Mouse (Mus musculus): Measurements from ENCODE around the gene B4galt2. TPM values are rescaled to one million over a fixed set of nuclear protein-coding genes. Genes with fewer than 3 reads are reported as not detected.
A peak's percentile ranks its signal among the peaks of the same experiment; 100 is the strongest.

B4galt2 gene
- polyA plus RNA-seq, 1 experiment from 2014 or later = 19.8 TPM

DNA sequence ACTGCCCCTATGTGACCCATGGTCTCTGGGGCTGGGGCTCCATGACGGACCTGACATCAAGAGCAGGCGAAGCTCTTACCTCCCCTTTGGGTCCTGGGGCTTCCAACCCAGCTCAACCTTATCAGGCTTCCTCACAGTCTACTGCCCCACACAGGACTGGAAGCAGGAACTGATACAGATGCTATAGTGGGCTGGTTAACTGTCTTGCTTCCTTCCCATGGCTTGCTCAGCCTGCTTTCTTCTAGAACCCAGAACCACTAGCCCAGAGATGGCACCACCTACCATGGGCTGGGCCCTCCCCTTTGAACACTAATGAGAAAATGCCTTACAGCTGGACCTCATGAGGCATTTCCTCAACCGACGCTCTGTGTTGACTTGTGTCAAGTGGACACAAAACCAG, 34.1 kb upstream of the B4galt2 start:
- peaks cover 28% of the 10 kb centered on the region for H3K4me1 ChIP-seq
- H3K4me3 ChIP-seq (replicated peaks) = no peak overlapping the region
- H3K27ac ChIP-seq = no peak overlapping the region
- H3K9me3 ChIP-seq (replicated peaks) = no peaks in the 10 kb centered on the region
- no peaks in the 10 kb centered on the region for H3K36me3 ChIP-seq
- WGBS = 86% methylated on average over 4 of the region's 4 CpGs
- H3K27me3 ChIP-seq = 0 out of 2 replicates have a peak, but pooled peaks cover 1% of the 10 kb centered on the region
- H3K4me2 ChIP-seq = no peak overlapping the region
- no peak overlapping the region for H3K9ac ChIP-seq
- no peak for ATAC-seq (replicated peaks; ENCODE audit: low FRiP score)

DNA sequence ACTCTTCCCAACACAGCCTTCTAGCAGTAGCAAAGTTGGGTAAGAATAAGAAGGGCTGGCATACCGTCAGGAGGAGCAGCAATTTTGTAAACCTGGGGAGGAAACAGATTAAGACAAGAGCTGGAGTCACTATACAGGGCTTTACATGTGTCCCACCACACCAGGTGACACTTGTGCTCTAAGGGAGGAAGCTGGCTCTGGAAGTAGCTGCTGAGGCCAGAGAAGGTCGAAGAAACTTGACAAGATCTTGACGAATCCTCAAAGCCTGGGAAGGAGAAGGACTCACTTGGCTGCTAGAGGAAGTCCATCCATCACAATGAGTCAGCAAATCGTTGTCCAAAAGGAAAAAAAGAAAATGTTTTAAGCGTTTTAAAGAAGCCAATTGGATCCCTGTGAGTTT, 33.1 kb upstream of the B4galt2 start:
- H3K9me3 ChIP-seq (replicated peaks) = no peaks in the 10 kb centered on the region
- 64% methylated on average over 5 of the region's 5 CpGs for WGBS
- peaks cover 10% of the 10 kb centered on the region for H3K36me3 ChIP-seq
- peak overlapping the region; percentile 95 for H3K4me2 ChIP-seq
- H3K27me3 ChIP-seq = no peaks in the 10 kb centered on the region
- peak overlapping the region; percentile 81; the same call in 1 of the 2 replicates for H3K4me3 ChIP-seq (replicated peaks)
- no peak overlapping the region for H3K9ac ChIP-seq
- H3K27ac ChIP-seq = 0 out of 2 replicates have a peak overlapping the region, but pooled peaks have one; percentile 82
- H3K4me1 ChIP-seq = peaks cover 28% of the 10 kb centered on the region
- ATAC-seq (replicated peaks; ENCODE audit: low FRiP score) = no peak

DNA sequence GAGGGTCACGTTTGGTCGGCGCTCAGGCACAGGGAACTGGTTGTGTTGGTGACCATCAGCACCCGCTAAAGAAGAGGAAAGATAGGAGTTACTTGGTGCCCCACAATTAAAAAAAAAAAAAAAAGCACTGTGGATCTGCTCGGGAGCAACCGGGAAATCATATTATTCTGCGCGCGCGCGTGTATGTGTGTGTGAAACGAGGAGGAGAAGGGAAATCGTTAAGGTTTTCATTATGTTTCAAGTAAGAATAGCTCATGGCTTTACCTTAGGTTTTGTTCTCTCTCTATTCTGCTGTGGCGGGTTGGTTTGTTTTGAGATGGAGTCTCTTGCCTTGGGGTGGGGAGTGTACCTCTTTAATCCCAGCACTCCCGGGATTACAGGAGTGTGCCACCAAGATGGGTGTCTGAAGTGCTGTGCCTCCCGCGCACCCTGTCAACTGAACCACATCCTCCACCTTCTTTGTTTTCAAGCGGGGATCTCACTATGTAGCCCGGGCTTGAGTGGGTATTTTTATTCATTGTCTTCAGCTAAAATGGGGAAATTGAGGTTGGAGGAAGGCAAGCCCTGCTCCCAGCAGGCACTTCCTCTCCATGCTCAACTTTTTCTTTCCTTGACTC, 32.3 kb upstream of the B4galt2 start:
- peak overlapping the region; percentile 81 for H3K4me3 ChIP-seq (replicated peaks)
- no peaks in the 10 kb centered on the region for H3K9me3 ChIP-seq (replicated peaks)
- H3K36me3 ChIP-seq = peaks cover 18% of the 10 kb centered on the region
- peaks cover 28% of the 10 kb centered on the region for H3K4me1 ChIP-seq
- WGBS = 3% methylated on average over 19 of the region's 19 CpGs
- H3K27ac ChIP-seq = peak overlapping the region; percentile 82
- H3K4me2 ChIP-seq = peak overlapping the region; percentile 95
- H3K27me3 ChIP-seq = no peaks in the 10 kb centered on the region
- peak overlapping the region; percentile 69 for H3K9ac ChIP-seq
- no peak for ATAC-seq (replicated peaks; ENCODE audit: low FRiP score)

DNA sequence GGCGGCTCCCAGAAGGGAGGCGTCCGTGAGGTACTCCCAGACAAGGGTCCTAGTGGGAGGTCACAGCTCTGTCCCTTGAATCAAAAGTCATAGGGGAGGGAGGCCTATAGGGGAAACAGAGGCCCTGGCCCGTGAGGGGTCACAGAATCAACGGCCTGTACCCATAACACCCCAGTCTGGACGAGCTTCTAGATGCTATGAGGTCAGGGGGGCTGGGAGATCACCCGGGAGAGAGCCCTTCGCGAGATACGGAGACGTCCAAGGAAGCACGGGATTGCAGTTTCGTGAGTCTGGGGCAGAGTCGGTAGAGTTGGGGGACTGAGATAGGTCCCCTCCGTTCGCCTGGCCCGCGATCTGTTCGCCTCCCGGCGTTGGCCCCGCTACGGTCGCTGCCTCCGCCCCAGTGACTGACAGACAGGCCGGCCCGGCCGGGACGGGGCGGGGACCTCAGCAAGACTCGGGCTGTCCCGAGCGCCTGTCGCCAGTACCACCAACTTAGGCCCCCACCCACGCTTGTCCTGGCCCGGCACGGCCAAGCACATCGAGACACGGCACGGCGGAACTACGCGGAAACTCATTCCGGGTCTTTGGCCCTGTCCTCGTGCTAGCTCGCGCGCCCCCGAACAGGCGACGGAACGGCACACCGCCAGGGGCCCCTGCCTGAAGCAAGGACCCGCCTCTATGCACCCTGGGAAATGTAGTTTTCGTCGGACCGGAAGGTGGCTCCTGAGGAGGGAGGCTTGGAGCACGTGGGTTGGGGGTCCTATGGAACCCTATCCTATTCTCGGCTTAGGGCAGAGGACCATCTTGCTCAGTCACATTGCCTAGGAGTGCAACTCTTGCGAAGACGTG, 31.5 kb upstream of the B4galt2 start, which contains the start of gene Ipo13:
Ipo13 (minus strand) TSS at position 409 of the 852 bp plus-strand sequence.
- WGBS = under 1% methylated on average over 61 of the region's 61 CpGs
- peak within 1 kb of the TSS; percentile 81 for H3K4me3 ChIP-seq (replicated peaks)
- H3K4me2 ChIP-seq = peak within 1 kb of the TSS; percentile 95
- no peaks in the 10 kb centered on the region for H3K9me3 ChIP-seq (replicated peaks)
- no peaks in the 10 kb centered on the region for H3K27me3 ChIP-seq
- peak; percentile 95 for ATAC-seq (replicated peaks; ENCODE audit: low FRiP score)
- peak within 1 kb of the TSS; percentile 82 for H3K27ac ChIP-seq
- peaks cover 26% of the 10 kb centered on the region for H3K36me3 ChIP-seq
- peak within 1 kb of the TSS; percentile 69 for H3K9ac ChIP-seq
- H3K4me1 ChIP-seq = peaks cover 31% of the 10 kb centered on the region

DNA sequence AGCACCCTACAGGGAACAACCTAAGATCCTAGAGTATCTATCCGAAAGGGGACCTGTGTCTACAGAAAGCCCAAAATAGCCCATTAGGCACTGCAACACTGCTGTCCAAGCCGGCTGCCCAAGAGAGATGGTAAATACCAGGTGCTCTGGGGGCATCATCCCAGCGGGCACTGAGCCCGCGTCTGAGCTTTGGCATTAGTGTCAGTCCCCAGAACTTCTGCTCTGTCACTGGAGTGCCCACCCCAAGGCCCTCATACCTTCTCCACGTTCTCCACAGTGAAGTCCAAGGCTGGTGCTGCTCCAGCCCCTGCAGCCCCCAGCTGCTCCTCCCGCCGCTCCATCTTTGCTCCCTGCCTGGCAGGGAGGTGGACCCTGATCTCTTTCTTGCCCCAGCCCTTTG, 30.7 kb upstream of the B4galt2 start:
- peak overlapping the region; percentile 95 for H3K4me2 ChIP-seq
- H3K9ac ChIP-seq = peak overlapping the region; percentile 69
- H3K4me1 ChIP-seq = peaks cover 34% of the 10 kb centered on the region
- WGBS = 11% methylated on average over 8 of the region's 8 CpGs
- no peaks in the 10 kb centered on the region for H3K27me3 ChIP-seq
- no peaks in the 10 kb centered on the region for H3K9me3 ChIP-seq (replicated peaks)
- H3K36me3 ChIP-seq = peaks cover 31% of the 10 kb centered on the region
- ATAC-seq (replicated peaks; ENCODE audit: low FRiP score) = no peak
- peak overlapping the region; percentile 81 for H3K4me3 ChIP-seq (replicated peaks)
- H3K27ac ChIP-seq = peak overlapping the region; percentile 9; the same call in 1 of the 2 replicates

DNA sequence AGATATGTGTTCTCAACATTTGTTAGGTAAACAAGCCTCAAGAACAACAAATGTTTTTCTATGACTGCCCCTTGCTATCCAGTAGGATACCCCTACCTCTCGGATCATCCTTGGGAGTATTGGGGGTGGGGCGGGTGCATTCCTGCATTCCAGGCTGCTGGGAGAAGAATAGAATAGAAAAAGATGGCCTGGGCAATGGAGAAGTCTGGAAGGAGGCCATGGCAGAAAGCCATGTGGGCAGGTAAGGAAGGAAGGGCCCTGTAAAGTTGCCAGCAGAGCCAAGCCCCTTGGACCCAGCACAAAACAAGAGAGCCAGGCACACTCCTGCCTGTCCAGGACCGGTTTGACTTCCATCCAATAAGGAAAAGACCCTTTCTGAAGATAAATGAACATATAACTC, 30.1 kb upstream of the B4galt2 start:
- peaks cover 37% of the 10 kb centered on the region for H3K36me3 ChIP-seq
- H3K4me3 ChIP-seq (replicated peaks) = peak overlapping the region; percentile 81
- no peak overlapping the region for H3K27ac ChIP-seq
- no peaks in the 10 kb centered on the region for H3K9me3 ChIP-seq (replicated peaks)
- no peaks in the 10 kb centered on the region for H3K27me3 ChIP-seq
- H3K4me1 ChIP-seq = peaks cover 36% of the 10 kb centered on the region
- ATAC-seq (replicated peaks; ENCODE audit: low FRiP score) = no peak
- peak overlapping the region; percentile 95 for H3K4me2 ChIP-seq
- 63% methylated on average over 3 of the region's 3 CpGs for WGBS
- no peak overlapping the region for H3K9ac ChIP-seq

DNA sequence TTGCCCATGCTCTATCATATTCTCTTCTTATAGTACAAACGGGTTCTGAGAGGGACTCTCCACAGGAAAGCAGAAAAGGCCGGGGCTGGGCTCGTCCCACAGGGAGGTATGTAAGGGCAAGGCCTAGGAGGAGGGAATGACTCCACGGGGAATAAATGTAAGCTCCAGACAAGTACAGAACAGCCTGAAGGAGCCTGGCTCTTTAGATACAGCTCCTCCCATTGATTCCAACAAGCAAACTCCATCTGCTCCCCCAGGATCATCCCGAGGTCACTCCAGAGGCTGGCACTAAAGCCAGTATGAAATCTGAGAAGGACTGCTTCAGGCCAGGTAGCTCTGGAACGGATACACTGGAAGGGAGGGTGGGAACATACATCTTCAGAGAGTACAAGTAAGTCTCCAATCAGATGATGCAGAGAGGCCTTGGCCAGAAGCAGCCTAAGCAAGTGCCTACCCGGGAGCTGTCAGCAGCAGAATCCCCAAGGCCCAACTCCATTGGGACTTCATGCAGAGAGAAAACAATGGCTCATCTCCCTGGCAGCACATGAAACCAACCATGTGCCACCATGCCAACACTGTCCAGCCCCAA, 29.5 kb upstream of the B4galt2 start:
- H3K4me1 ChIP-seq = peaks cover 36% of the 10 kb centered on the region
- H3K4me2 ChIP-seq = peak overlapping the region; percentile 95
- H3K27ac ChIP-seq = no peak overlapping the region
- no peaks in the 10 kb centered on the region for H3K9me3 ChIP-seq (replicated peaks)
- no peak overlapping the region for H3K9ac ChIP-seq
- no peak for ATAC-seq (replicated peaks; ENCODE audit: low FRiP score)
- no peaks in the 10 kb centered on the region for H3K27me3 ChIP-seq
- H3K4me3 ChIP-seq (replicated peaks) = no peak overlapping the region; the same call in 1 of the 2 replicates
- WGBS = 48% methylated on average over 7 of the region's 7 CpGs
- H3K36me3 ChIP-seq = peaks cover 39% of the 10 kb centered on the region

DNA sequence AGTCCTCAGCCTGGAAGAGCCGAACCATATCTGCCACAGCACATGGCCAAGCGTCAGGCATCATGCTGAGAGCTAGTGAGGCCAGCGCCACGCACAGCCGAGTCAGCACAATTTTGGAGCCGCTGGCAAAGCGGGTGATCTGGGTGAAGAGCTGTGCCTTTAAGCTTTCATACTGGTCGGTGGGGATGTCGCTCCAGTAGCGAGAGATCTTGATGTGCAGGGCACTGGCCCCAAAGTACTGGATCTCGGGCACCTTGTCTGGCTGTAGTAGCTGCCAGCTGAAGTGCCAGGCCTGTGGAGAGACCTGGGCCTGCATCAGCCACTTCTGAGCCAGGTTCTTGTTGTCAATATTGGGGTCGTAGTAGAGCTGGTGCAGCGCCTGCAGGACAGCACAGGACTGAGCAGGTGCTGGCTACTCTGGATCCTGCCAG, 28.9 kb upstream of the B4galt2 start:
- no peak overlapping the region for H3K9ac ChIP-seq
- no peaks in the 10 kb centered on the region for H3K27me3 ChIP-seq
- ATAC-seq (replicated peaks; ENCODE audit: low FRiP score) = no peak
- H3K4me3 ChIP-seq (replicated peaks) = no peak overlapping the region; the same call in 1 of the 2 replicates
- no peak overlapping the region for H3K27ac ChIP-seq
- H3K9me3 ChIP-seq (replicated peaks) = no peaks in the 10 kb centered on the region
- peaks cover 43% of the 10 kb centered on the region for H3K36me3 ChIP-seq
- 94% methylated on average over 13 of the region's 13 CpGs for WGBS
- peaks cover 36% of the 10 kb centered on the region for H3K4me1 ChIP-seq
- H3K4me2 ChIP-seq = peak overlapping the region; percentile 95; the same call in 1 of the 2 replicates

DNA sequence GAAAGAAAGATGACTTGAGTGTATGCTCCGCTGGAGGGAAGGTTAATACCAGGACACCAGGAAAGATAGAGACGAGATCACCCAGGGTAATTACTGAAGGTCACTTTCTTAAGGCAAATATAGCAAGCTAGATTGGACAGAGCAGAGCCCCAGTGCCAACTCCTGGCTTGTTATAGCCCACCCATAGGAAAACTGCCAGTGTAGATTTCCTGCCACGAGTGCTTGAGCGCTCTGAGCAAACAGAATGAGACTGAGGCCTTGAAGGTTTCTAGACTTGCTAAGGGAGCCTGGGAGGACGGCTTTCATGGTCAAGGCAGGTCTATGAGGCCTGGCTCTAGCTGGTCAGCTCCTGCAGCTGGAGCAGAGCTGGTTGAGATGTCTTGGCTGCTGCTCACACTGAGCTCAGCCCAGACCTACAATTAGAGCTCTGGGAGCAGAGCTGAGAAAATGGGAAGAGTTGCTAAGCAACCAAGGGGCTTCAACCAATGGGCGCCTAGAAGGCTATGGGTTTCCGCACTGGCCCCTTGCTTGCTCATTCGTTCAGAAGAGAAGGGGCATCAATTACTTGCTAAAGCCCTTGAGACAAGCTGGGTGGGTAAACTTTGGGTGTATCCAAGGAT, 25.7 kb upstream of the B4galt2 start:
- Histone ChIP-seq H3K9ac (no peak overlapping the region), H3K4me1 (peaks cover 22% of the 10 kb centered on the region), H3K27me3 (no peaks in the 10 kb centered on the region), H3K9me3 (replicated peaks) (no peaks in the 10 kb centered on the region), H3K4me3 (replicated peaks) (no peak overlapping the region), H3K4me2 (no peak overlapping the region), H3K36me3 (peaks cover 70% of the 10 kb centered on the region), H3K27ac (no peak overlapping the region)
- WGBS = 76% methylated on average over 8 of the region's 8 CpGs
- no peak for ATAC-seq (replicated peaks; ENCODE audit: low FRiP score)

DNA sequence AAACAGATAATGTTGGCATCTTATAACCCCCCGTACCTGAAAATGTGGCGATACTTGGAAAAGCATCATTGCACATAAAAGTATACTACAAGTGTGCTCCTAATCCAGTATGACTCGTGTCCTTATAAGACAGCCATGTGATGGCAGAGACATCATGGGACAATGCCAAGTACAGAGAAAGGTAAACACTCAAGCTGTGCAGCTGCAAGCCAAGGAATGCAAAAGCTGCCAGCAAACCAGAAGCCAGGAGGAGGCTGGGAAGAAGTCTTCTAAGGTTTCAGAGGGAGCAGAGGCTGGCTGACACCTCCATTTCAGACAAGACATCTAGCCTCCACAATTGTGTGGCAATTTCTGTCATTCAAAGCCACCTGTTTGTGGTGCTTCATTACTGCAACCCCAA, 22.9 kb upstream of the B4galt2 start:
- H3K36me3 ChIP-seq = peaks cover 85% of the 10 kb centered on the region
- H3K27me3 ChIP-seq = no peaks in the 10 kb centered on the region
- H3K4me1 ChIP-seq = peaks cover 8% of the 10 kb centered on the region; the same call in 1 of the 2 replicates
- H3K27ac ChIP-seq = no peak overlapping the region
- no peak overlapping the region for H3K4me2 ChIP-seq
- no peak overlapping the region for H3K9ac ChIP-seq
- 86% methylated on average over 3 of the region's 3 CpGs for WGBS
- H3K9me3 ChIP-seq (replicated peaks) = no peaks in the 10 kb centered on the region
- H3K4me3 ChIP-seq (replicated peaks) = no peak overlapping the region
- no peak for ATAC-seq (replicated peaks; ENCODE audit: low FRiP score)

DNA sequence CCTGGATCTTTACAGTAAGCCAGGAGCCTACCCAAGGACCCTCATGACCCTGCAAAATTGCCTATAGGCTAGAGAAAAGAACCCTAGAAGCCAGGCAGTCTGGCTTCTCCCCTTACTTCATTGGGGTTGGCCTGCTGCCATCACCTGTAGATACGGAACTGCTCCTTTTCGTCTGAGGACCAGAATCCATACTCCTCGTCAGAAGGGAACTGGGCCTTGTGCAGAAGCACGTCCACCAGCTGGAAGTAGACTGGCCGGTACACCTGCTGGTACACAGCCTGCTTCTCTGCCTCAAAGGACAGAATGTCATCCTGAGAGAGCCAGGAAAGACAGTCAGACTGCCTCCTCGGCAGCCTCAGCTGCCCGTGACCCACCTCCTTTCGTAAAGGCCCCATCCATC, 21.5 kb upstream of the B4galt2 start:
- ATAC-seq (replicated peaks; ENCODE audit: low FRiP score) = no peak
- H3K9ac ChIP-seq = no peak overlapping the region
- no peak overlapping the region for H3K27ac ChIP-seq
- peaks cover 5% of the 10 kb centered on the region; the same call in 1 of the 2 replicates for H3K4me1 ChIP-seq
- peaks cover 85% of the 10 kb centered on the region for H3K36me3 ChIP-seq
- no peak overlapping the region for H3K4me2 ChIP-seq
- H3K27me3 ChIP-seq = no peaks in the 10 kb centered on the region
- H3K9me3 ChIP-seq (replicated peaks) = no peaks in the 10 kb centered on the region
- 91% methylated on average over 8 of the region's 8 CpGs for WGBS
- H3K4me3 ChIP-seq (replicated peaks) = no peak overlapping the region

Data from kidney, embryonic 15.5 days (tissue).